Mouse (Mus musculus) midbrain, embryonic 16.5 days (tissue): ENCODE results near the gene Nans. TPM values are rescaled to one million over a fixed set of nuclear protein-coding genes. Genes with fewer than 3 reads are reported as not detected.

Experiments
- ATAC-seq: fragments of 200-750 bp; cut with Nextera tagmentation; 2 replicates; pipeline ENCODE4 v1.8.0; 2017; ENCODE audit warnings: moderate TSS enrichment
- H3K27ac ChIP-seq: fragments of 300-500 bp; sonication (generic); 2 replicates; pipeline ENCODE4 v1.5.1; 2014; ENCODE audit warnings: mild to moderate bottlenecking, low read length, mixed read lengths
- H3K27me3 ChIP-seq: fragments of 300-500 bp; sonication (generic); 2 replicates; pipeline ENCODE4 v1.6.1; 2014; ENCODE audit warnings: low read depth, low read length, mixed read lengths; ENCODE audit not compliant: control insufficient read depth, insufficient read depth
- H3K36me3 ChIP-seq: fragments of 300-500 bp; sonication (generic); 2 replicates; pipeline ENCODE4 v1.6.1; 2014; ENCODE audit warnings: mild to moderate bottlenecking, low read length, moderate library complexity, mixed read lengths; ENCODE audit not compliant: control insufficient read depth, insufficient read depth
- H3K4me1 ChIP-seq: fragments of 300-500 bp; sonication (generic); 2 replicates; pipeline ENCODE4 v1.6.1; 2014; ENCODE audit warnings: mild to moderate bottlenecking, low read length, mixed read lengths; ENCODE audit not compliant: control insufficient read depth, insufficient read depth
- H3K4me2 ChIP-seq: fragments of 300-500 bp; sonication (generic); 2 replicates; pipeline ENCODE4 v1.6.1; 2014; ENCODE audit warnings: mild to moderate bottlenecking, low read length, mixed read lengths
- H3K4me3 ChIP-seq: fragments of 300-500 bp; sonication (generic); 2 replicates; pipeline ENCODE4 v1.5.1; 2014; ENCODE audit warnings: low read depth, mild to moderate bottlenecking, low read length, moderate library complexity, mixed read lengths
- H3K9ac ChIP-seq: fragments of 300-500 bp; sonication (generic); 2 replicates; pipeline ENCODE4 v1.6.1; 2014; ENCODE audit warnings: low read depth, low read length, mixed read lengths
- H3K9me3 ChIP-seq: fragments of 300-500 bp; sonication (generic); replicated peaks from 2 replicates; pipeline ENCODE4 v1.6.1; 2014; ENCODE audit warnings: mild to moderate bottlenecking, low read length, mixed read lengths; ENCODE audit not compliant: control insufficient read depth, poor library complexity, severe bottlenecking
- WGBS: fragments of 180-500 bp; shearing (Covaris S2); extraction: QIAGEN DNeasy Blood & Tissue Kit; methylation state at CpG from one replicate; pipeline ENCODE4 v1.1.7; 2014; 5-methylcytosine and 5-hydroxymethylcytosine counted together
- polyA plus RNA-seq: library from polyadenylated mRNA; unstranded; fragments of >200 nt; fragmentation: Nextera tagmentation; extraction: Ambion mirVana; gene quantifications from 2 replicates; pipeline ENCODE4 v1.2.1, GENCODE M21; 2015

Nans gene
- polyA plus RNA-seq, 1 experiment from 2014 or later = 66.9 TPM

GRCm38 (mm10) chr4:46549979-46550378 is 60.9 kb downstream of the Nans start:
- WGBS = 75% methylated on average over 9 of the region's 10 CpGs
- Histone ChIP-seq H3K4me2 (no peak overlapping the region), H3K27me3 (no peaks in the 10 kb centered on the region), H3K4me1 (no peaks in the 10 kb centered on the region), H3K36me3 (peaks cover 3% of the 10 kb centered on the region; the same call in 1 of the 2 replicates), H3K4me3 (no peak overlapping the region), H3K27ac (no peak overlapping the region), H3K9ac (no peak overlapping the region), H3K9me3 (no peaks in the 10 kb centered on the region)
- no peak for ATAC-seq

- Histone ChIP-seq H3K4me3 (no peak overlapping the region), H3K4me2 (no peak overlapping the region), H3K27ac (no peak overlapping the region), H3K27me3 (no peaks in the 10 kb centered on the region), H3K4me1 (no peaks in the 10 kb centered on the region), H3K9me3 (no peaks in the 10 kb centered on the region), H3K36me3 (peaks cover 3% of the 10 kb centered on the region; the same call in 1 of the 2 replicates), H3K9ac (no peak overlapping the region)
- no peak for ATAC-seq
- 60% methylated on average over 8 of the region's 8 CpGs for WGBS
These were observed 61.4 kb downstream of the Nans start for GRCm38 (mm10) chr4:46550406-46550805.

Other genes with a start within 250 kb of the Nans start
- not detected in 2 replicates for gene Foxe1, start 145.6 kb upstream of the Nans start, polyA plus RNA-seq
- gene Trmo, start 99.8 kb upstream of the Nans start, polyA plus RNA-seq = 8.6 and 9.0 TPM in 2 replicates
- gene Hemgn, start 75.7 kb upstream of the Nans start, polyA plus RNA-seq = not detected in 2 replicates
- gene Anp32b, start 38.3 kb upstream of the Nans start, polyA plus RNA-seq = 62.6 and 70.0 TPM in 2 replicates
- gene Trim14, start 46.9 kb downstream of the Nans start, polyA plus RNA-seq = 0.81 and 0.95 TPM in 2 replicates
- gene Coro2a, start 113.0 kb downstream of the Nans start, polyA plus RNA-seq = 7.4 and 8.2 TPM in 2 replicates
- 0.65 and 0.82 TPM in 2 replicates for gene Tbc1d2, start 161.0 kb downstream of the Nans start, polyA plus RNA-seq